Mouse (Mus musculus) C2C12 (cell line): ENCODE measurements around the gene Ddx59. TPM values are rescaled to one million over a fixed set of nuclear protein-coding genes. Genes with fewer than 3 reads are reported as not detected.

Source experiments
- H3K27me3 ChIP-seq: one replicate; pipeline ENCODE4 v1.6.1; 2011; ENCODE audit not compliant: control insufficient read depth, insufficient read depth, insufficient read length
- H3K36me3 ChIP-seq: one replicate; pipeline ENCODE4 v1.6.1; 2011; ENCODE audit not compliant: control insufficient read depth, insufficient read depth
- H3K4me3 ChIP-seq: one replicate; pipeline ENCODE4 v1.5.1; 2011; ENCODE audit warnings: mild to moderate bottlenecking, control low read depth; ENCODE audit not compliant: poor library complexity, insufficient read depth, severe bottlenecking
- H3K79me2 ChIP-seq: one replicate; pipeline ENCODE4 v1.6.1; 2011; ENCODE audit not compliant: control insufficient read depth, insufficient read depth
- H3K79me3 ChIP-seq: one replicate; pipeline ENCODE4 v1.6.1; 2011; ENCODE audit warnings: low read depth, control low read depth
- H3ac ChIP-seq: one replicate; pipeline ENCODE3; 2011; ENCODE audit warnings: low read depth; ENCODE audit not compliant: control insufficient read depth, insufficient read length
- CEBPB ChIP-seq: IDR thresholded peaks from one replicate; pipeline ENCODE4 v1.6.1; 2011; ENCODE audit warnings: low read depth, mild to moderate bottlenecking, control low read depth, moderate library complexity
- CTCF ChIP-seq: IDR thresholded peaks from one replicate; pipeline ENCODE4 v1.5.1; 2011; ENCODE audit not compliant: control insufficient read depth, insufficient read depth, insufficient read length
- FOSL1 ChIP-seq: IDR thresholded peaks from one replicate; pipeline ENCODE4 v1.8.0; 2011; ENCODE audit warnings: mild to moderate bottlenecking, low read length; ENCODE audit not compliant: poor library complexity, insufficient read depth, severe bottlenecking
- MAX ChIP-seq: IDR thresholded peaks from one replicate; pipeline ENCODE4 v1.6.1; 2011; ENCODE audit warnings: mild to moderate bottlenecking, control low read depth
- MYOD1 ChIP-seq: IDR thresholded peaks from one replicate; pipeline ENCODE4 v1.6.1; 2011; ENCODE audit warnings: low read depth; ENCODE audit not compliant: control insufficient read depth, insufficient read length
- MYOG ChIP-seq: IDR thresholded peaks from one replicate; pipeline ENCODE4 v1.6.1; 2011; ENCODE audit not compliant: control insufficient read depth, insufficient read length; ENCODE audit errors: extremely low read depth
- USF1 ChIP-seq: IDR thresholded peaks from one replicate; pipeline ENCODE4 v1.6.1; 2011; ENCODE audit warnings: low read depth, mild to moderate bottlenecking, control low read depth, moderate library complexity
- polyA plus RNA-seq: library from polyadenylated mRNA; unstranded; fragments of >200 nt; fragmentation: generic; extraction: Trizol; gene quantifications from one replicate; pipeline ENCODE4 v1.2.1, GENCODE M21; 2012; ENCODE audit warnings: missing spikeins

The Ddx59 gene
- polyA plus RNA-seq, 1 experiment = 6.0 TPM

DNA sequence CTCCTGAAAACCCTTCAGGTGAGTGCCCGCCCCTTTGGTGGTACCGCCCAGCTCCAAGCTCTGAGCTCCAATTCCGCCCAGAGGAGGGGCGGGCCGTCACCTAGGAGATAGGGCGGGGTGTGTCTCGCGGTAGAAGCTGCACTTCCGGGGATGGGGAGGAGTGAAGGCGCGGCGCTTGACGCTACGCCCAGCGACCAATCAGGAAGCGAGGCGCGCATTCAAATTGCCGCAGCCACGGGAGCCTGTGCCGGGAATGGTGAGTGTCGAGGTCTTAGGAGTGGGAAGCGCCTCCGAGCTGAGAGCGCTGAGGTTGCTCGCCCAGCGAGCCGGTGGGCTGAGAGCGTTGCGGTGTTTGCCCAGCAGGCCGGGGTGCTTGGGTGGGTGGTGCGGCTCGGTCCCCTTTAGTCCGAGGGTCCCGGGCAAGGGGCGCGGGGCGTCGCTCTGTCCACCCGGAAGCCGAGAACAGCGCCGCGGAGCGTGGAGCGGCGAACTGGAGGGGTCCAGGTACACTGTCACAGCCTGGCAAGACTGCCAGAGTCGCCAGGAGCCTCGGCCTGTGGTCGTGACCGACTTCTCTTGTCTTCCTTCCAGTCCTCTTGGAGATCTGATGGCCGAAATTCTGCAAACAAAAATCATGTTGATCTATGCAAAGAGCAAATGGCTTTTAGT, 51.2 kb downstream of the Ddx59 start, which contains the start of gene Kif14:
Gene Kif14 (plus strand): TSS at position 201 of the 669 bp plus-strand sequence.
- H3ac ChIP-seq = peak within 1 kb of the TSS; percentile 81
- no peak for TF ChIP-seq CTCF
- TF ChIP-seq MAX = no peak
- TF ChIP-seq MYOD1 = no peak
- no peak for TF ChIP-seq FOSL1
- TF ChIP-seq CEBPB = no peak
- no peak for TF ChIP-seq MYOG
- no peak for TF ChIP-seq USF1
- peaks cover 36% of the 10 kb centered on the region for H3K79me2 ChIP-seq
- no peaks in the 10 kb centered on the region for H3K27me3 ChIP-seq
- H3K79me3 ChIP-seq = peaks cover 12% of the 10 kb centered on the region
- peaks cover 27% of the 10 kb centered on the region for H3K36me3 ChIP-seq
- H3K4me3 ChIP-seq = peak within 1 kb of the TSS; percentile 70

DNA sequence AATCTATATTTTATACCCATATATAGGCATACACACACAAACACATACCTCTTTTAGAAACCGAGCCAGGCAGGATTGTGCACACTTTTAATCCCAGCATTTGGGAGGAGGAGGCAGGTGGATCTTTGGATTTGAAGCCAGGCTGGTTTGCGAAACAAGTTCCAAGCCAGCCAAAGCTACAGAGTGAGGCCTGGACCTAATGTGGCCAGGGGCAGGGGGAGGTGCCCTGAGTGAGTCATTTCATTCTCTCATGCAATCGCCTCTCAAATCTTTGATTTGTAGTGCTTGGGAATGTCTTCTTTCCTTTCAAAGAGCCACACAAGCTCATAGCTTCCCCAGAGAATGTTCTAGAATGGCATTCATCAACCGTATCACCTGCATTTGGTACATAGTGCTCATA, 54.3 kb downstream of the Ddx59 start:
- Histone ChIP-seq H3K79me2 (peaks cover 44% of the 10 kb centered on the region), H3K79me3 (peaks cover 13% of the 10 kb centered on the region), H3ac (no peak overlapping the region), H3K27me3 (no peaks in the 10 kb centered on the region), H3K36me3 (peaks cover 52% of the 10 kb centered on the region), H3K4me3 (no peak overlapping the region)
- TF ChIP-seq CEBPB (peak; percentile 27), CTCF (no peak)

DNA sequence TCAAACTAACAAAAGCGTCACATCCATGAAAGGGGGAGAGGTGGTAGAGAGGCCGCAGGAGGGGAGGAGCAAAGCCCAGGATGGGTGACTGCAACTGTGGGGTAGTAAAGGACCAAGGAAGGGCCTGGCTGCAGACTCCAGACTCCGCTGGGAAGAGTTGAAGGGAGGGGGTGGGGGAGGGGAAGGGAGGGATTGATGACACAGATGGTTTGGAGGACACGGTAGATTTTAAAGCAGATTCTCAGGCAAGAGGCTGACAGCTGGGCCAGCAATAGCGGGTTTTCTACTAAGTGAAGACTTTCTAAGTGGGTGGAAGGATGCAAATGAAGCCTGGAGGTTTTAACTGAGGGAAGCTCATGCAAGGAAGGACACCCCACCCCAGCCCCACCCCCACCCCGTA, 55.4 kb downstream of the Ddx59 start:
- Histone ChIP-seq H3K27me3 (no peaks in the 10 kb centered on the region), H3K36me3 (peaks cover 59% of the 10 kb centered on the region), H3K79me3 (peaks cover 13% of the 10 kb centered on the region), H3K79me2 (peaks cover 44% of the 10 kb centered on the region), H3K4me3 (no peak overlapping the region), H3ac (no peak overlapping the region)
- TF ChIP-seq USF1 (no peak), FOSL1 (no peak), MYOG (no peak), MYOD1 (no peak), CEBPB (no peak), MAX (no peak), CTCF (no peak)

Other genes with a start within 250 kb of the Ddx59 start
- not detected for gene Mroh3, start 202.4 kb upstream of the Ddx59 start, polyA plus RNA-seq
- 7.6 TPM for gene Inava, start 181.0 kb upstream of the Ddx59 start, polyA plus RNA-seq
- not detected for gene Gpr25, start 154.4 kb upstream of the Ddx59 start, polyA plus RNA-seq
- gene Camsap2, start 69.2 kb upstream of the Ddx59 start, polyA plus RNA-seq = 7.4 TPM
- 2.8 TPM for gene Kif14, start 51.1 kb downstream of the Ddx59 start, polyA plus RNA-seq
- 4.4 TPM for gene Zfp281, start 209.6 kb downstream of the Ddx59 start, polyA plus RNA-seq